Mouse (Mus musculus) left cerebral cortex, postnatal 14 days (tissue): Measurements from ENCODE around the gene Syn3. TPM values are rescaled to one million over a fixed set of nuclear protein-coding genes. Genes with fewer than 3 reads are reported as not detected.
A peak's percentile ranks its signal among the peaks of the same experiment; 100 is the strongest.

Experiments used
- DNase-seq, 2 experiments: peaks; one replicate each; pipeline ENCODE4 v3.0.0; 2021 to 2022; ENCODE audit warnings: low spot score in 2 of 2, mixed read lengths in 1 of 2
- intact Hi-C: fragments of 180-260 bp; cut with DNase I; formaldehyde crosslinking; loops from one replicate; pipeline ENCODE4 v1.15.1; 2025
- total RNA-seq, 2 experiments: library from RNA; stranded (reverse); gene quantifications; 2 replicates each; pipeline ENCODE4 v1.2.3; 2021

Syn3 gene
- total RNA-seq, 2 experiments from 2014 or later: 29.9 to 32.0 TPM

DNA sequence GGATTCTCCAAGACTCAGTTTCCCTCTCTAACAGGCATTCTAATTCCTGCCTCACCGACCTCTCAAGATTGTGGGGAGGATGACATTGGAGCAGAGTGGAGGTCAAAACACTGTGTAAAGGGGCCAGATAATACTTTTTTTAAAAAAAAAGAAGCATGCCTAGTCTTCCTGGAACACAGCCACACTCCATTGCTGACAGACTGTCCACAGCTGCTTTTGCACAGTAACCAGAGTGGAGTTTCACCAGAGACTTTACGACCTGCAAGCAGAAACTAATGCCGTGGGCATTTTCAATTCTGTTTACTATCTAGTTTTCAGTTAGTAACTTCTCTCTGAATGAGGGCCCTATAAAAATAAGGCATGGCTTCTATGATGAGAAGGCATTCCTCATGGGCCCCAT lies 297.7 kb downstream of the Syn3 start:
- intact Hi-C loops: no loop called here
- no peak for DNase-seq

DNA sequence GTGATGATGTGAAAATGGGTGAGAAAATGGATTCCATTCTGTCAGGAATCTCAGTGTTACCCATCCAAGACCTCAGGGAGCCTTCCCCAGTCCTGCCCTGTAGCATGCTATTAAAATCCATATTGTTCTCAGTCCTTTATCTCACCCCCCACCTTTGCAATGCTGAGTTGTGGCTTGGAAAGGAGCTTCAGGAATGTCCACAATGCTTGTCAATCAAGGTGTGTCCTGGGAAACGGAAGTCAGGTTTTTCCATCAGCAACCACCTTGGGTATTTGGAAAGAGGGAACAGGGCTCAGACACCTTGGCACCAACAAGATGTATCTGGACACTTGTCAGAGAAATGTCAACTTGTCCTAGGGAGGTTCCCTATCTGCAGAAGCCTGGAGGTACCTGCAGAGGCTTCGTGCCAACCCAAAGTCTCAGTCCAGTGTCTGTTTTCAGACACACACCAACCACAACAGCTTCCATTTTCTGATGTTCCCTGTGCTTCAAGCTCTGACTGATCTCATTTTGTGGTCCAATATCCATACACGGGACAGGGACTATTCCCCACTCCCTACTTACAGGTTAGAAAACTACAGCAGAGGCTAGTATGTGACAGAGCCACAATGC lies 302.2 kb downstream of the Syn3 start:
- DNase-seq: no peak
- intact Hi-C loops: no loop called here

DNA sequence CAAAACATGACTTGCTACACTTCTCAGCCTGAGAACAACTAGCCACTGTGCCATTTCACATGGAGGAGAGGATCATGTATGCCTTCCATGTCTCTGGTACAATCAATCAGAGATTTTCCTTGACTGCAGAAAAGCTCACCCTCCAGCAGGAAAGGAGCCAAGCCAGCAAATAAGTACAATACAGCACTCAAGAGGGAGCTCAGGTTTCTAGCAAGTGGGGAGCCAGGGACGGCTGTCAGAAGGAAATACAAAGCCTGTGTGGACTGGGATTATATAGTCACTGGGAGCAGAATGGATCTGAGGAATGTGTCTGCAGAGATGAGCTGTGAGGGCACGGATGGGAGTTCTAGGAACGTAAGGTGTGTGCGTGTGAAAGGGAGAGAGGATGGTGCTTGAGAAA lies 304.0 kb downstream of the Syn3 start:
- intact Hi-C loops: no loop called here

DNA sequence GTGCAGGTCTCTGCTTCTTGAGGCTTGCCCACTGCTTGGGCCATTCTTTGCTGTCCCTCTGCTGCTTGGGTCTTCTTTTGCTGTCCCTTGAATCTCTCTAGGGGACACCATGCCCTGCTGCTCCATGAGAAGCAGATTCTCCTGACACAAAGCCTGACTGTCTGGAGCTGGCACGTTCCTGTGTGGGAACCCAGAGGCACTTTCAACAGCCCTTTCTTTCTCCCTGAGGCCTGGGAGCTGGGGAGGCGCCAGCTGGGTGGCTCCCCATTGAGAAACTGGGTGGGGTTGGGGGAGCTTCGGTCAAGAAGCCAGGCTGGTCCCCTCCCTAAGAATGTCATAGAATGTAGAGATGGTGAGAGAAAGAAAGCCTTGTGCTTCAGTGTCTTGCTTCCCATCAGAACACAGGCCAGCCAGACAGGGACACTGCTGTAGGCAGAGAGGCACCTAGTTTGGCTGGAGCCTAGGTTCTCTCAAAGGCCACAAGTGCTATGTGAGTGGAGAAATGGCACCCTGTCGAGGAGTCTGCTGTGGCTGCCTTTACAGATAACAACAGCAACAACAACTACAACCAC lies 304.7 kb downstream of the Syn3 start:
- DNase-seq: peak; percentile 26 to 47
- intact Hi-C loops: no loop called here

More for the DNA sequence above, 304.0 kb downstream of the Syn3 start:
- DNase-seq: no peak

DNA sequence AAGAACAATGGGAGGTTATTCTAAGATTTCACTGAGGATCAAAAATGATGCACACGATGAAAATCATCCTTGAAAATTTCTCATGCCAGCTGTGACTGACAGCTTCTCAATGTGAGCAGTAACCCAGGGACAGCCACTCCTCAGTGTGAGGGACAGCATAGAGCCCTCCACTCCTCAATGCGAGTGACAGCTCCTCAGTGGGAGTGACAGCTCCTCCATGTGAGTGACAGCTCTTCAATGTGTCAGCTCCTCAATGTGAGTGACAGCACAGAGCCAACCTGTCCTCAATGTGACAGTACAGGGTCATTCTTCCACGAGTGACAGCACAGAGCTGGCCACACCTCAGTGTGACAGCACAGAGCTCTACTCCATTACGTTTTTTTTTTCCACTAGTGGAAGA lies 310.1 kb downstream of the Syn3 start:
- no peak for DNase-seq
- intact Hi-C loops: loop anchor here (10.0 kb wide), 1 partner anchor 276 kb away; no protein-coding TSS in a partner anchor

DNA sequence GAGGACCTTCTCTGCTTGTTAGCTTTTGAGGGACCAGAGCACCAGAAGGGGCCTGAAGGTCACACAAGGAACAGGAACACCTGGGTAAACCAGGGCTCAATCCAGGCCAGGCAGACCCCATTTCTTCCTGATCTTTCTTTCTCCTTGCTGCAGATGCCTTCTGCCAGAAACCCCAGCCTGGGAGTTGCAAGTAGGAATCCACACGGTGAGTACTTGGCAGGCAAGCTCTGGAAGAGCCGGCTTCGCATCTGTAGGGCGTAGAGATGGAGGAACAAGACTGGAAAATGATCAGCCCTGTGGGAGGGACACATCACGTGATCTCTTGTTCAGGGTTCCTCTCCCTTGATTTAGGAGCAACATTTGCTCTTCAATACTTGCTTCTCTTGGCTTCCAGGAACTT lies 310.8 kb downstream of the Syn3 start:
- intact Hi-C loops: loop anchor here (10.0 kb wide), 1 partner anchor 277 kb away; no protein-coding TSS in a partner anchor
- DNase-seq: no peak

DNA sequence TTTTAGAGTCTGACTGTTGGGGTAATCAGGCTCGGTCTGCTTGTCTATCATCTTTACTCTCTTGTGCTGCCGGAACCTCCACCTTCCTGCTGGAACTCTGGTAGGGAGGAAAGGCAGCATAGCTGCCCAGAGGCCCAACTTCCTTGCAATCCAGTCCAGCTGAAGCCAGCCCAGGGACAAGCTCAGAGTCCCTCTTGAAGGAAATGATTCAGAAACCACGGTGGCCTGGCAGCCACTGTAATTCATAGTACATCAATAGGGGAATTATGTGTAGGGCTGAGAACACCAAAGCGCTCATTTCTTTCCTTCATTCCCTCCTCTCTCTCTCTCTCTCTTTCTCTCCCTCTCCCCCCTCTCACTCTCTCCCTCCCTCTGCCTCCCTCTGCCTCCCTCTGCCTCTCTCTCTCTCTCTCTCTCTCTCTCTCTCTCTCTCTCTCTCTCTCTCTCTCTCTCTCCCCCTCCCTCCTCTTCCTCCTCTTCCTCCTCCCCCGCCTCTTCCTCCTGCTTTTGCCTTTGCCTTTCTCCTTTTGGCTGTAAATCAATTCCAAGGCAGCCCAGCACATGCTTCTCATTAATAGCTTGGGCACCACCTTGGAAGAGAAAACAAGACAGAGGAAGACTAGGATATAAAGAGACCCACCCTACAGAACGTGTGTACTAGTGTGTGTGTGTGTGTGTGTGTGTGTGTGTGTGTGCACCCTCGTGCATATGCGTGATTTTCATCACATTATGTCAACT lies 315.4 kb downstream of the Syn3 start:
- no peak for DNase-seq
- intact Hi-C loops: loop anchor here (2.0 to 10.0 kb wide), 2 partner anchors 111 to 281 kb away; no protein-coding TSS in a partner anchor

DNA sequence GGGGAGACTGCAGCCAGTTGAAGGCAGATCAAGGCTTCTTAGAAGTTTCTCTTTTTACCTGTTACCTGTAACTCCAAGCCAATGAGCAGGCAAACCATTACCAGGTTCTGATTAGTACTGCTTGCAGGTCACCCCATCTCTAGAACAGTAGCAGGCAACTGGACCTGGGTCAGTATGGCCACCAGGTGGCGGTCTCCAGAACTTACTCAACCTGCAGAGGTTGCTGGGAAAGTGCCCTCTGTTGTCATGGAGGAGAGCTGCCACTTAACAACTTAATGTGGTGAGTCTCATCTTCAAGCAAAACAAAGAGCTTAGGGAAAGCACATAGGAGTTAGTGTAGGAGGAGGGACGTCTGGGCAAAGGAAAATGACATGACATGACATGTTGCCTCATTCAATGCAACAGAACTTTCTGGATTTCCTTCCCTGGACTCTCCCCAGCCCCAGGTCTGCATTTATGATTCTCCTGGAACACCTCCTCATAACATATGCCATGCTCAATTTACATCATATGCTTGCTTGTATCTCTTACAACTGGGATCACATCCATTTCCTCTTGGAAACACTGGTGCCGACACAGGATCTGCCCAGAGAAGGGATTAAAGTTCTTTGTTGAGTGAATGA lies 316.4 kb downstream of the Syn3 start:
- DNase-seq: peak; percentile 41
- intact Hi-C loops: loop anchor here (2.0 to 10.0 kb wide), 2 partner anchors 113 to 283 kb away; no protein-coding TSS in a partner anchor

DNA sequence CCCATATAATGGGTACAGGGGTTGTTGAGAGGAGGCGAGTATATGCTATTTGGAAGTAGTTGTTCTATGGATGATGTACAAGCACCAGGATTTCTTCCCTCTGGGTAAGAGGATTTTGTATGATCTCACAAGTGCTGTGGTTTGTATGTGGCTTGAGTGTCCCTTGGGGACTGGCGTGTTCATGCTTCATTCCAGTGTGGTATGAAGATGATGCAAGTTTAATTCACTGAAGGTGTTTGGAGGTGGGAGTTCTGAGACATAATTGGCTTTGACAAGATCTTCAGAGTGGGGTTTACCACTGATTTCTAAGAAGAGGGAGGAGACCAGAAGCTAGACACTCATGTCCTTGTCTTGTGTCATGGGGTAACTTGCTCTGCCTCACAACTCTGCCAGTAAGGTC lies 322.3 kb downstream of the Syn3 start:
- DNase-seq: no peak
- intact Hi-C loops: no loop called here

DNA sequence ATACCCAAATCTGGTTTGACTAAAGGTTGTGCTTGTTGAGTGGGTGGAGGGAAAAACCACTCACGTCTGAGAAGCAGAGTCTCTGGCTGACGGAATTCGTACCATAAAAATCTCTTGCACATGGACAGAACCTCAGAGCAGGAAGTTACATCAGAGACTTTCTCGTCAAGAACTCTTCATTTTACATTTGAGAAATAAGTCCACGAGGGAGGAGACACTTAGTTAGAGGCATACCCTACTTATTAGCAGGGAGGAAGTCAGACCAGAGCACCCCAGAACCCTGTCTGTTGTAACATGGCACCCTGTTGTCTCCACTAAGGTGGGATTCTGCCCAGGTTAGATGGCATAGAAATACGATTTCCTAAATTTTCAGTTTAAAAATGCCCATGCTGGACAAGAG lies 324.7 kb downstream of the Syn3 start:
- intact Hi-C loops: no loop called here
- no peak for DNase-seq

DNA sequence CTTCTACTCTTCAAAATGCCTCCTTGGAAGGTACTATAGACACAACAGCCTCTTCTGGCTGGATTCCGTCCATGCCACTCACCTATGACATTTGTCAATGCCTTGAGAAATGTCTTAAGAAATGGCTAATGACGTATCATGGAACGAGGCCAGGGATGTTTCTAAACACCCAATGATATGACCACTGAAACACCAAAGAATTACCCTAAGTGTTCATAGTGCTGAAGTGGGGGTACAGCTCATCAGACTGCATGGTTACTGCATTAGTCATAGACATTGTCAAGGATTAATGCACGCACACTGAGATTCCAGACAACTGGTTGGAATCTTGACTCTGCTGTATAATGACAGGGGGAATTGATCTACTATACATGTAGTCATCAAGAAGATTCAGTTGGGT lies 325.4 kb downstream of the Syn3 start:
- no peak for DNase-seq
- intact Hi-C loops: no loop called here

DNA sequence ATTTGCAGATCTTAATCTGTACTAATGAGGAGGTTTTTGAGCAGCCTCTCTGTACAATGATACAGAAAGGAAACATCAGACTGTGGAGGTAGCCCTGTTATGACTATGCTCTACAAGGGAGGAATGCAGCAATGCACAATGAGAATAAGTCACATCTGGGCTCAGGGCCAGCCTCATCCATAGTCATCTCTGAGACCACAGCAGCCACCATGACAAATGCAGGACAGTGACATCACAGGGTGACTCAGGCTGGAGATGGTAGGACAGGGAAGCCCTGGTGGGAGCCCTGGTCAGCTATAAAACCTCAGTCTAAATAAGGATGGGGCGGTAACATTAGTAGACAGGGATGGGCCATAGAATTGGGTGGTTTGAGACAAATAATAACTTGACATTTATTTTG lies 327.4 kb downstream of the Syn3 start:
- DNase-seq: no peak
- intact Hi-C loops: no loop called here

DNA sequence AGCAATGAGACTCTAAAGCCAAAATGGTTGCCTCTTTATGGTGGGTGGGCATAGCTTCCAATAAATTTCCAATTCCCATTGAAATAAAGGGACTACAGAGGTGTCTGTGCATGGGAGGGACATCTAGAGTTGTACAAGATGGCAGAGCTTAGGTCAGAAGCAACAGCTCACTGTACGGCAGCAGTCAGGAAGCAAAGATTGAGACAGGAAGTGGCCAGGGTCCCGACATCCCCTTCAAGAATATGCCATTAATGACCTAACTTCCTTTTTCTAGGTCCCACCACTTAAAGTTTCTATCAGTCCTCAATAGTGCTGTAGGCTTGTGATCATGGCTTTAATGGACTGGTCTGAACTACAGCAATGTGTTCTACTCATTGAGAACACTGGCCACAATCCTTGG lies 330.6 kb downstream of the Syn3 start:
- intact Hi-C loops: no loop called here
- no peak for DNase-seq

DNA sequence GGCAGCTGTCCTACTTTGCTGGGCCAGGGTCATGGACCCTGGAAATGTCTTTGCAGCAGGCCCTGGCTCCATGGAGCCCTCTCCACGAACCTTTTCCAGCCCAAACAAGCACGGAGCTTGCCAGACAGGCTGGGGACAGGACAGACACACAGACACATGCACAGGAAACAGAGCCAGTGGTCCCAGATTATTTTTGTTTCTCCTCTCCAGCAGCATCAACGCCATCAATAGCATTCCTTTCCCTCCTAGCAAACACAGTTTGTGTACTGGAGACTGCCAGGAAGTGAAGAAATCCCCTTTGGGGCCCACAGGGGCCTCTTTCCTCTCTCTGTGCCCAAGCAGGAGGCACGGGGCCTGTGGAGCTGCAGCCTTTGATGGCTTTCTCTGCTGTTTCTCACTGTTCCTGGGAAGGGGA lies 331.8 kb downstream of the Syn3 start:
- intact Hi-C loops: no loop called here
- peak in 1 of 2 experiments; percentile 9 for DNase-seq

DNA sequence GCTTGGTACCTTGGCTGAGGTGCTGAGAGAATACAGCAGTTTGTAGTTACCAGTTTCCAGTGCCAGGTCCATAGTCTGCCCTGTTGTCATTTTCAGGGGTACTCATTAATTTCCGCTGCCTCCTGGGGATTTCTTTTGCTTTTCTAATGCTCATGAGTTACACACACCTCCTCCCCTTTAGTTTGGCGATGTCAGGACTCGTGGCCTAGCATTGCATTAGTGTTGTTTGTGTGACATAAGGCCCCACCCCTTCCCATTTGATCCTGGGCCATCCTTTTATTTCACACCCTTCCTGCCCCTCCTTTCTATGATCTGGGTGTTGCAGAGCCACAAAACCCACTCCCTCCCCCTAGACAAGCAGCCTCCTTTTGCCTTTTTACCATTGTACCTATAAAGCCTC lies 334.6 kb downstream of the Syn3 start:
- intact Hi-C loops: no loop called here
- DNase-seq: no peak

DNA sequence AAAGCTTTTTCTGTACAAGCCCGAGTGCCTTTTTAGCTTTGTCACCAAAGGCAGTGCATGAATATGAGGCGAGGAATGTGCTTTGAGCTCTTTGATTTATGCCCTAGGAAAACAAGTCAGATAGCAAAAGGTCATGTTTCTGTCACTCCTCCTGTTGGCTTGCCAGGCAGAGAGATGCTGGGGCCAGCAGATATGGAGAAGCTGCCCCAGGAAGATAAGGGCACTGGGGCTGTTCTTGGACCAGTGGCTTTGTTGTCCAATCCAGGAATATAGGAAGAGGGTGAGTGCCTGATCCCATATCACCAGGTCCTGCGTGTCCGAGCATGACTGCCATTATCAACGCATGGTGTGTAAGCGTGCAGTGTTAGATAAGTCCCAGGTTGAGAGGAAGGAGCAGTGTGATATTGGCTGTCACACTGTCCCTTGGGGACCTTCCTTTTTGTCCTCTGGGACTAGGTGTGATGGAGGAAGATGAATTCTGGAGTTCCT lies 336.9 kb downstream of the Syn3 start:
- intact Hi-C loops: no loop called here

DNA sequence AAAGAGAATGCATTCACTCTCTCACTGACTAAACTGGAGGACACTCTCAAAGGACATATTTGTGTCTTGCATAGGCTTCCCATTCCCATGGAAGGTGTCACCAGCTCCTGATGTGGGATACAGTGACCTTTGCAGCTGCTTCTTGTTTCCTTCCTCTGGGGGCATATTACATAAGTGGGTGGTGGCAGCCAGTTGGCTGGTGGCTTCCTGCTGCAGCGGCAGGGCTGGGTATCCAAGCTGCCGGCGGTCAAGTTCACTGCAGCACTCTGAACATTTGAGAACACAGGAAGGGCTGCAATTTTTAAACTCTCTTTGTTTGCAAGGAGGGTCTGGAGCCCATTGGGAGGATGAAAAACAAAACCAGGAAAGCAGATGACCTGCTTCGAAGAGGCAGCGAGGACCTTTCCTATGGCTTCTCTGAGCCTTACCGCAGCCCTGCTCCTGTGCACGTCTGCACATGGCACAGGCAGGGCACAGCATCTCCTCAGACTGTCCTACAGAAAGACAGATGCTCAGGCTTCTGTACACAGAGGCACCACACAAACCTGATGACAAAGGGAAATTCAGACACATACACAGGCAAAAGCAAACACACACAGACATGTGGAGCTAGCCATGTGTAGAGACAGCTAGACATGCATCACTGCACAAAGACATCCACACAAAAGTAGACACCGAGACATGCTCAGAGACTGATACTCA lies 340.3 kb downstream of the Syn3 start:
- DNase-seq: no peak
- intact Hi-C loops: no loop called here

More for the DNA sequence above, 336.9 kb downstream of the Syn3 start:
- DNase-seq: no peak

DNA sequence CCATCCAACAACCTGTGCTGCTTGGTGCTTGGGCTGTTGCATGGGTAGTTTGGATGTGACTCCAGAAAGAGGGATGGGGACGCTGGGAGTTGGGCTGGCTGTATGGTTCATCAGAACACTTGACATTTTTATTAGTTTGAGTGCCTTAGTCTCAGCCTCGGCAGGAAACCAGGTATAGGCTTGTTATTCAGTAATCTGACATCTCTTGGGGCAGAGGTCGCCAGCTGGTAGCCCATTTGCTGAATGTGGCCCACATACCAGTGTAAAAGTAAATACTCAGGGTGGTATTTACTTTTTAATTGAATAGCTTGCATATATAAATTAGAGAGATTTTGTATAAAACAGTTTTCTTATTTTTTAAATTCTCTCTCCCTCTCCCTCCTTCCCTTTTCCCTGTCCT lies 343.4 kb downstream of the Syn3 start:
- intact Hi-C loops: no loop called here
- DNase-seq: no peak

DNA sequence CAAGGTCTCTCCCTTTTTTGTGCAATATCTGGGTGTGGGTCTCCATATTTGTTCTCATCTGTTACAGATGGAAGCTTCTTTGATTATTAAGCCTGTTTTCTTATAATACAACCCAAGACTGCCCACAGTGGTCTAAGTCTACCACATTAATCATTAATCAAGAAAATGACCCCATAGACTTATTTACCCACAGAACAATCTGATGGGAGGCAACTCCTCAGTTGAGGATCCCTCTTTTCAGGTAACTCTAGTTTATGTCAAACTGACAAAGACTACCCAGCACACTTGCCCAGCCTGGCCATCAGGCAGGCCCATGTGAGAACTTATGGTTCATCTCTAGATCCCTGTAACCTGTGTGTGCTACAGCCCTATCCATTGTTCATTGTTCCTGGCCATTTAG lies 345.5 kb downstream of the Syn3 start:
- DNase-seq: no peak

DNA sequence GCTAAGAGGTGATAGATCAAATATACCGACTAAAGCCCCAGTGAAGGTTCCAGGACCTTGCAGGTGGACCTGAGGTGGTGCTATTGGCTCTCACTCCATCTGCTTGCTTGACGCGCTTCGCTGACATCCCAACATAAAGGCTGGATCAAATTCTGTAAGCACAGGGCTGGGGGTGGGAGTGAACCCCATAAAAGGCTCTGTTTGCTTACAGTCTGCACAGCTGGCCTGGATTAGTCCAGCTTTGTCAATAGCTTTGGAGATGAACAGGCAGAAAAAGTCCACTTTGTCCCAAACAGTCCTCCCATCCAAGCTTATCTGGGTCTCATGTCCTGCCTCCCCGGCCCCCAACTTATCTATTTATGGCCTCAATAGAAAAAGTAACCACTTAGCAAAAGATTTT lies 347.3 kb downstream of the Syn3 start:
- no peak for DNase-seq
- intact Hi-C loops: no loop called here

More for the DNA sequence above, 345.5 kb downstream of the Syn3 start:
- intact Hi-C loops: no loop called here
